Mouse (Mus musculus): Measurements from ENCODE around the gene Rdm1. TPM values are rescaled to one million over a fixed set of nuclear protein-coding genes. Genes with fewer than 3 reads are reported as not detected.
"Not testable (repeated sequence)": the region's sequence is repeated elsewhere in the genome, so short reads cannot be mapped to it uniquely, and the experiment has no call there.

Rdm1 gene
- polyA plus RNA-seq, 1 experiment from 2014 or later, result 21.7 TPM

GRCm38 (mm10) chr11:101645411-101646282 is 18.7 kb downstream of the Rdm1 start:
- under 1% methylated on average over 43 of the region's 56 CpGs for WGBS
- not testable (repeated sequence) for H3K4me1 ChIP-seq (ENCODE audit: control insufficient read depth, insufficient read depth, low read depth, low read length); H3K36me3 ChIP-seq (ENCODE audit: control insufficient read depth, insufficient read depth, low read length); H3K27me3 ChIP-seq (replicated peaks; ENCODE audit: control insufficient read depth, insufficient read depth, low read length); H3K9me3 ChIP-seq (ENCODE audit: control insufficient read depth, low read length)
- H3K4me2 ChIP-seq (ENCODE audit: low read length), result peak overlapping the region; percentile 51
- H3K9ac ChIP-seq (ENCODE audit: low read depth, low read length), result peak overlapping the region; percentile 57
- peak overlapping the region; percentile 86 for H3K27ac ChIP-seq (ENCODE audit: low read depth, low read length)
- peak overlapping the region; percentile 34 for H3K4me3 ChIP-seq (ENCODE audit: low read length)
- peak; percentile 82 for ATAC-seq

- H3K4me3 ChIP-seq (ENCODE audit: low read length), result peak overlapping the region; percentile 34
- peak overlapping the region; percentile 86 for H3K27ac ChIP-seq (ENCODE audit: low read depth, low read length)
- not testable (repeated sequence) for H3K4me1 ChIP-seq (ENCODE audit: control insufficient read depth, insufficient read depth, low read depth, low read length); H3K36me3 ChIP-seq (ENCODE audit: control insufficient read depth, insufficient read depth, low read length); H3K9me3 ChIP-seq (ENCODE audit: control insufficient read depth, low read length); H3K27me3 ChIP-seq (replicated peaks; ENCODE audit: control insufficient read depth, insufficient read depth, low read length); ATAC-seq
- H3K9ac ChIP-seq (ENCODE audit: low read depth, low read length), result peak overlapping the region; percentile 57
- 15% methylated on average over 12 of the region's 16 CpGs for whole genome bisulfite sequencing
- peak overlapping the region; percentile 51 for H3K4me2 ChIP-seq (ENCODE audit: low read length)
Measured at GRCm38 (mm10) chr11:101646283-101646794, 19.3 kb downstream of the Rdm1 start.

GRCm38 (mm10) chr11:101647093-101647492 is 20.1 kb downstream of the Rdm1 start:
- not testable (repeated sequence) for H3K4me3 ChIP-seq (ENCODE audit: low read length); H3K36me3 ChIP-seq (ENCODE audit: control insufficient read depth, insufficient read depth, low read length); H3K4me1 ChIP-seq (ENCODE audit: control insufficient read depth, insufficient read depth, low read depth, low read length); H3K27me3 ChIP-seq (replicated peaks; ENCODE audit: control insufficient read depth, insufficient read depth, low read length); H3K9ac ChIP-seq (ENCODE audit: low read depth, low read length); H3K9me3 ChIP-seq (ENCODE audit: control insufficient read depth, low read length); ATAC-seq; H3K4me2 ChIP-seq (ENCODE audit: low read length); H3K27ac ChIP-seq (ENCODE audit: low read depth, low read length)
- 92% methylated on average over 10 of the region's 10 CpGs for WGBS

GRCm38 (mm10) chr11:101656356-101656755 is 29.4 kb downstream of the Rdm1 start:
- no peak for ATAC-seq
- 89% methylated on average over 4 of the region's 4 CpGs for WGBS
- H3K4me2 ChIP-seq (ENCODE audit: low read length), result no peak overlapping the region
- no peak overlapping the region for H3K27ac ChIP-seq (ENCODE audit: low read depth, low read length)
- no peaks in the 10 kb centered on the region for H3K27me3 ChIP-seq (replicated peaks; ENCODE audit: control insufficient read depth, insufficient read depth, low read length)
- H3K36me3 ChIP-seq (ENCODE audit: control insufficient read depth, insufficient read depth, low read length), result no peaks in the 10 kb centered on the region
- no peak overlapping the region for H3K4me3 ChIP-seq (ENCODE audit: low read length)
- H3K9ac ChIP-seq (ENCODE audit: low read depth, low read length), result no peak overlapping the region
- no peaks in the 10 kb centered on the region for H3K4me1 ChIP-seq (ENCODE audit: control insufficient read depth, insufficient read depth, low read depth, low read length)
- no peaks in the 10 kb centered on the region for H3K9me3 ChIP-seq (ENCODE audit: control insufficient read depth, low read length)

GRCm38 (mm10) chr11:101657528-101657885 is 30.5 kb downstream of the Rdm1 start:
- Histone ChIP-seq H3K4me1 (ENCODE audit: control insufficient read depth, insufficient read depth, low read depth, low read length) (no peaks in the 10 kb centered on the region), H3K9me3 (ENCODE audit: control insufficient read depth, low read length) (no peaks in the 10 kb centered on the region), H3K27me3 (replicated peaks; ENCODE audit: control insufficient read depth, insufficient read depth, low read length) (no peaks in the 10 kb centered on the region), H3K4me3 (ENCODE audit: low read length) (peak overlapping the region; percentile 29), H3K9ac (ENCODE audit: low read depth, low read length) (peak overlapping the region; percentile 72), H3K4me2 (ENCODE audit: low read length) (peak overlapping the region; percentile 58), H3K36me3 (ENCODE audit: control insufficient read depth, insufficient read depth, low read length) (no peaks in the 10 kb centered on the region), H3K27ac (ENCODE audit: low read depth, low read length) (peak overlapping the region; percentile 96)
- WGBS, result 1% methylated on average over 3 of the region's 3 CpGs
- ATAC-seq, result peak; percentile 51; the same call in 1 of the 2 replicates

GRCm38 (mm10) chr11:101657886-101658750 is 31.1 kb downstream of the Rdm1 start:
- Histone ChIP-seq H3K9ac (ENCODE audit: low read depth, low read length) (peak overlapping the region; percentile 72), H3K4me2 (ENCODE audit: low read length) (peak overlapping the region; percentile 58), H3K4me3 (ENCODE audit: low read length) (peak overlapping the region; percentile 29), H3K27ac (ENCODE audit: low read depth, low read length) (peak overlapping the region; percentile 96)
- not testable (repeated sequence) for H3K4me1 ChIP-seq (ENCODE audit: control insufficient read depth, insufficient read depth, low read depth, low read length); H3K9me3 ChIP-seq (ENCODE audit: control insufficient read depth, low read length); H3K36me3 ChIP-seq (ENCODE audit: control insufficient read depth, insufficient read depth, low read length); H3K27me3 ChIP-seq (replicated peaks; ENCODE audit: control insufficient read depth, insufficient read depth, low read length)
- WGBS, result under 1% methylated on average over 35 of the region's 40 CpGs
- ATAC-seq, result peak; percentile 92

GRCm38 (mm10) chr11:101658751-101659558 is 32.0 kb downstream of the Rdm1 start:
- no peaks in the 10 kb centered on the region for H3K27me3 ChIP-seq (replicated peaks; ENCODE audit: control insufficient read depth, insufficient read depth, low read length)
- 33% methylated on average over 10 of the region's 10 CpGs for WGBS
- no peak overlapping the region for H3K4me2 ChIP-seq (ENCODE audit: low read length)
- no peaks in the 10 kb centered on the region for H3K36me3 ChIP-seq (ENCODE audit: control insufficient read depth, insufficient read depth, low read length)
- no peak; the same call in 1 of the 2 replicates for ATAC-seq
- H3K9ac ChIP-seq (ENCODE audit: low read depth, low read length), result no peak overlapping the region
- H3K4me1 ChIP-seq (ENCODE audit: control insufficient read depth, insufficient read depth, low read depth, low read length), result no peaks in the 10 kb centered on the region
- peak overlapping the region; percentile 82 for H3K27ac ChIP-seq (ENCODE audit: low read depth, low read length)
- no peaks in the 10 kb centered on the region for H3K9me3 ChIP-seq (ENCODE audit: control insufficient read depth, low read length)
- H3K4me3 ChIP-seq (ENCODE audit: low read length), result no peak overlapping the region

- Histone ChIP-seq H3K9ac (ENCODE audit: low read depth, low read length) (no peak overlapping the region), H3K36me3 (ENCODE audit: control insufficient read depth, insufficient read depth, low read length) (no peaks in the 10 kb centered on the region), H3K4me3 (ENCODE audit: low read length) (no peak overlapping the region), H3K9me3 (ENCODE audit: control insufficient read depth, low read length) (no peaks in the 10 kb centered on the region), H3K27ac (ENCODE audit: low read depth, low read length) (no peak overlapping the region), H3K4me2 (ENCODE audit: low read length) (no peak overlapping the region), H3K27me3 (replicated peaks; ENCODE audit: control insufficient read depth, insufficient read depth, low read length) (no peaks in the 10 kb centered on the region), H3K4me1 (ENCODE audit: control insufficient read depth, insufficient read depth, low read depth, low read length) (no peaks in the 10 kb centered on the region)
- WGBS, result 75% methylated on average over 7 of the region's 7 CpGs
- ATAC-seq, result no peak
Measured at GRCm38 (mm10) chr11:101661191-101661590, 34.2 kb downstream of the Rdm1 start.
